Mouse (Mus musculus) MEL (cell line): ENCODE measurements around the gene Slc41a1. TPM values are rescaled to one million over a fixed set of nuclear protein-coding genes. Genes with fewer than 3 reads are reported as not detected.

ENCODE experiments used
- DNase-seq: peaks from one replicate; pipeline ENCODE4 v3.0.0; 2011; ENCODE audit warnings: low read depth, low spot score
- H3K27ac ChIP-seq: 2 replicates; pipeline ENCODE4 v1.5.1; 2012; ENCODE audit warnings: low read depth, mild to moderate bottlenecking, control low read depth, low read length, moderate library complexity; ENCODE audit not compliant: control insufficient read depth
- H3K27me3 ChIP-seq, 2 experiments: fragments of 150-350 bp in 1 of 2; sonication (generic) in 1 of 2; 2 replicates each; pipeline ENCODE4 v1.6.1; 2012; ENCODE audit warnings: low read length in 2 of 2, mild to moderate bottlenecking in 2 of 2, improper control_type of control experiment in 1 of 2, moderate library complexity in 1 of 2; ENCODE audit not compliant: insufficient read depth in 2 of 2, control insufficient read depth in 1 of 2
- H3K36me3 ChIP-seq, 2 experiments: 2 replicates each; pipeline ENCODE4 v1.6.1; 2012 to 2014; ENCODE audit warnings: low read length in 2 of 2, improper control_type of control experiment in 1 of 2, inconsistent platforms in 1 of 2, mild to moderate bottlenecking in 1 of 2; ENCODE audit not compliant: insufficient read depth in 2 of 2, control insufficient read depth in 1 of 2
- H3K4me1 ChIP-seq, 2 experiments: fragments of 150-350 bp in 1 of 2; sonication (generic) in 1 of 2; 2 replicates each; pipeline ENCODE4 v1.6.1; 2012; ENCODE audit warnings: low read length in 2 of 2, improper control_type of control experiment in 1 of 2, mild to moderate bottlenecking in 1 of 2; ENCODE audit not compliant: insufficient read depth in 2 of 2, control insufficient read depth in 1 of 2
- H3K4me3 ChIP-seq, 2 experiments: fragments of 150-350 bp in 1 of 2; sonication (generic) in 1 of 2; 2 replicates each; pipeline ENCODE4 v1.5.1; 2012; ENCODE audit warnings: low read depth in 2 of 2, low read length in 2 of 2, mild to moderate bottlenecking in 2 of 2, moderate library complexity in 2 of 2, control low read depth in 1 of 2, improper control_type of control experiment in 1 of 2; ENCODE audit not compliant: control insufficient read depth in 1 of 2, insufficient read depth in 1 of 2
- H3K79me2 ChIP-seq: 2 replicates; pipeline ENCODE4 v1.6.1; 2012; ENCODE audit warnings: mild to moderate bottlenecking, low read length, moderate library complexity; ENCODE audit not compliant: control insufficient read depth, poor library complexity, insufficient read depth
- H3K9ac ChIP-seq: 2 replicates; pipeline ENCODE4 v1.6.1; 2012; ENCODE audit warnings: low read depth, mild to moderate bottlenecking, control low read depth, low read length, moderate library complexity; ENCODE audit not compliant: control insufficient read depth, poor library complexity, severe bottlenecking
- H3K9me3 ChIP-seq: fragments of 150-350 bp; sonication (generic); replicated peaks from 2 replicates; pipeline ENCODE4 v1.6.1; 2012; ENCODE audit warnings: mild to moderate bottlenecking, low read length, improper control_type of control experiment, moderate library complexity; ENCODE audit not compliant: insufficient read depth
- BHLHE40 ChIP-seq: IDR thresholded peaks from 2 replicates; pipeline ENCODE4 v1.6.1; 2012; ENCODE audit warnings: low read depth, mild to moderate bottlenecking, inconsistent platforms, low read length, improper control_type of control experiment, borderline replicate concordance
- CHD1 ChIP-seq: IDR thresholded peaks from 2 replicates; pipeline ENCODE4 v1.6.1; 2012; ENCODE audit warnings: low read depth, mild to moderate bottlenecking, inconsistent platforms, low read length, improper control_type of control experiment
- CHD2 ChIP-seq: IDR thresholded peaks from 2 replicates; pipeline ENCODE4 v1.6.1; 2011; ENCODE audit warnings: low read length, improper control_type of control experiment
- E2F4 ChIP-seq: IDR thresholded peaks from 2 replicates; pipeline ENCODE4 v1.6.1; 2011; ENCODE audit warnings: low read depth, low read length, improper control_type of control experiment, borderline replicate concordance
- EP300 ChIP-seq, 2 experiments: IDR thresholded peaks; 2 replicates each; pipeline ENCODE4 v1.6.1; 2011; ENCODE audit warnings: improper control_type of control experiment in 2 of 2, low read length in 2 of 2, low read depth in 1 of 2, mild to moderate bottlenecking in 1 of 2
- ETS1 ChIP-seq: IDR thresholded peaks from 2 replicates; pipeline ENCODE4 v1.6.1; 2012; ENCODE audit warnings: low read depth, mild to moderate bottlenecking, inconsistent platforms, low read length, improper control_type of control experiment, moderate library complexity
- GABPA ChIP-seq: IDR thresholded peaks from 2 replicates; pipeline ENCODE4 v1.6.1; 2012; ENCODE audit warnings: low read depth, mild to moderate bottlenecking, inconsistent platforms, low read length, improper control_type of control experiment, moderate library complexity
- MAFK ChIP-seq: IDR thresholded peaks from 2 replicates; pipeline ENCODE4 v1.6.1; 2011; ENCODE audit warnings: low read depth, mild to moderate bottlenecking, low read length, improper control_type of control experiment, borderline replicate concordance
- MYC ChIP-seq: IDR thresholded peaks from 2 replicates; pipeline ENCODE4 v1.6.1; 2011; ENCODE audit warnings: low read depth, mild to moderate bottlenecking, low read length, improper control_type of control experiment, moderate library complexity
- NELFE ChIP-seq: IDR thresholded peaks from 2 replicates; pipeline ENCODE4 v1.6.1; 2011; ENCODE audit warnings: low read depth, low read length, improper control_type of control experiment
- POLR2AphosphoS2 ChIP-seq: IDR thresholded peaks from 2 replicates; pipeline ENCODE4 v1.6.1; 2011; ENCODE audit warnings: low read length, improper control_type of control experiment
- RAD21 ChIP-seq: IDR thresholded peaks from 2 replicates; pipeline ENCODE4 v1.6.1; 2011; ENCODE audit warnings: mild to moderate bottlenecking, low read depth, low read length, improper control_type of control experiment
- TAL1 ChIP-seq: IDR thresholded peaks from 2 replicates; pipeline ENCODE4 v1.6.1; 2012; ENCODE audit warnings: mild to moderate bottlenecking, inconsistent platforms, low read length, moderate library complexity, mixed read lengths
- TCF12 ChIP-seq: IDR thresholded peaks from 2 replicates; pipeline ENCODE4 v1.6.1; 2014; ENCODE audit warnings: low read depth, mild to moderate bottlenecking, inconsistent platforms, low read length, improper control_type of control experiment, moderate library complexity
- ZKSCAN1 ChIP-seq: IDR thresholded peaks from 2 replicates; pipeline ENCODE4 v1.6.1; 2012; ENCODE audit warnings: low read depth, mild to moderate bottlenecking, inconsistent platforms, low read length, improper control_type of control experiment, moderate library complexity
- ZMIZ1 ChIP-seq: IDR thresholded peaks from 2 replicates; pipeline ENCODE4 v1.6.1; 2012; ENCODE audit warnings: low read depth, mild to moderate bottlenecking, inconsistent platforms, low read length, improper control_type of control experiment, moderate library complexity
- ZNF384 ChIP-seq: IDR thresholded peaks from 2 replicates; pipeline ENCODE4 v1.6.1; 2012; ENCODE audit warnings: low read depth, mild to moderate bottlenecking, inconsistent platforms, low read length, improper control_type of control experiment
- polyA plus RNA-seq, 2 experiments: library from polyadenylated mRNA; stranded (reverse) in 1 of 2; unstranded in 1 of 2; fragments of >175 nt in 1 of 2; fragments of >200 nt in 1 of 2; gene quantifications; 2 replicates each; pipeline versions ENCODE4 v1.2.1 to v1.2.4; 2012; ENCODE audit warnings: low replicate concordance in 2 of 2, low read depth in 1 of 2; ENCODE audit not compliant: insufficient read length in 2 of 2, insufficient read depth in 1 of 2, missing spikeins in 1 of 2
- total RNA-seq: library from RNA; depleted of rRNA; stranded (reverse); fragments of 300-350 nt; gene quantifications from 2 replicates; pipeline ENCODE4 v1.2.3, GENCODE M21; 2012

The Slc41a1 gene
- total and polyA plus RNA-seq, 3 experiments, result 3.4 to 8.3 TPM; not detected in 1

GRCm38 (mm10) chr1:131842221-131842620 is 14.9 kb downstream of the Slc41a1 start (continued):
- TF ChIP-seq ZMIZ1, result no peak
- TF ChIP-seq CHD2, result no peak
- TF ChIP-seq ETS1, result no peak

GRCm38 (mm10) chr1:131843758-131844157 is 16.5 kb downstream of the Slc41a1 start:
- TF ChIP-seq ZKSCAN1 (no peak), ZMIZ1 (no peak), ETS1 (no peak)
- TF ChIP-seq, all 39 proteins: peak for 0
- Histone ChIP-seq H3K4me1 (no peaks in the 10 kb centered on the region), H3K9ac (no peak overlapping the region), H3K79me2 (no peaks in the 10 kb centered on the region), H3K9me3 (no peaks in the 10 kb centered on the region), H3K27ac (no peak overlapping the region), H3K36me3 (peaks cover 0 to 1% of the 10 kb centered on the region in 2 experiments; a peak in 1 of 4 replicates), H3K4me3 (no peak overlapping the region), H3K27me3 (no peaks in the 10 kb centered on the region)
- DNase-seq, result no peak

- TF ChIP-seq RAD21, result no peak
- TF ChIP-seq E2F4, result no peak
- TF ChIP-seq MYC, result no peak
- TF ChIP-seq NELFE, result no peak
- TF ChIP-seq ZKSCAN1, result no peak
- TF ChIP-seq POLR2AphosphoS2, result no peak
- TF ChIP-seq EP300 (IDR thresholded peaks at IDR 0.05; ENCODE audit: low read depth in 1 of 2, low read length in 2 of 2), result no peak
- no peak for TF ChIP-seq GABPA
- TF ChIP-seq BHLHE40, result no peak
- no peak for TF ChIP-seq ZNF384
- no peak for TF ChIP-seq CHD1
- TF ChIP-seq TCF12, result no peak
- no peak for TF ChIP-seq MAFK
- TF ChIP-seq TAL1, result no peak
- H3K36me3 ChIP-seq, result peaks cover 0 to 1% of the 10 kb centered on the region in 2 experiments; a peak in 1 of 4 replicates
- no peak for DNase-seq
Measured at GRCm38 (mm10) chr1:131844883-131845282, 17.6 kb downstream of the Slc41a1 start.

More at GRCm38 (mm10) chr1:131844883-131845282, 17.6 kb downstream of the Slc41a1 start:
- H3K4me3 ChIP-seq, result no peak overlapping the region
- no peak overlapping the region for H3K27ac ChIP-seq
- H3K9ac ChIP-seq, result no peak overlapping the region
- H3K27me3 ChIP-seq, result no peaks in the 10 kb centered on the region
- no peaks in the 10 kb centered on the region for H3K4me1 ChIP-seq
- H3K79me2 ChIP-seq, result no peaks in the 10 kb centered on the region
- H3K9me3 ChIP-seq, result no peaks in the 10 kb centered on the region
